Mouse (Mus musculus) embryo, embryonic 11 days (tissue): Measurements from ENCODE around the gene Sik3.
A peak's percentile ranks its signal among the peaks of the same experiment; 100 is the strongest.

Experiments used
- DNase-seq: peaks from one replicate; pipeline ENCODE4 v3.0.0-alpha.2; 2015

Sik3 gene

DNA sequence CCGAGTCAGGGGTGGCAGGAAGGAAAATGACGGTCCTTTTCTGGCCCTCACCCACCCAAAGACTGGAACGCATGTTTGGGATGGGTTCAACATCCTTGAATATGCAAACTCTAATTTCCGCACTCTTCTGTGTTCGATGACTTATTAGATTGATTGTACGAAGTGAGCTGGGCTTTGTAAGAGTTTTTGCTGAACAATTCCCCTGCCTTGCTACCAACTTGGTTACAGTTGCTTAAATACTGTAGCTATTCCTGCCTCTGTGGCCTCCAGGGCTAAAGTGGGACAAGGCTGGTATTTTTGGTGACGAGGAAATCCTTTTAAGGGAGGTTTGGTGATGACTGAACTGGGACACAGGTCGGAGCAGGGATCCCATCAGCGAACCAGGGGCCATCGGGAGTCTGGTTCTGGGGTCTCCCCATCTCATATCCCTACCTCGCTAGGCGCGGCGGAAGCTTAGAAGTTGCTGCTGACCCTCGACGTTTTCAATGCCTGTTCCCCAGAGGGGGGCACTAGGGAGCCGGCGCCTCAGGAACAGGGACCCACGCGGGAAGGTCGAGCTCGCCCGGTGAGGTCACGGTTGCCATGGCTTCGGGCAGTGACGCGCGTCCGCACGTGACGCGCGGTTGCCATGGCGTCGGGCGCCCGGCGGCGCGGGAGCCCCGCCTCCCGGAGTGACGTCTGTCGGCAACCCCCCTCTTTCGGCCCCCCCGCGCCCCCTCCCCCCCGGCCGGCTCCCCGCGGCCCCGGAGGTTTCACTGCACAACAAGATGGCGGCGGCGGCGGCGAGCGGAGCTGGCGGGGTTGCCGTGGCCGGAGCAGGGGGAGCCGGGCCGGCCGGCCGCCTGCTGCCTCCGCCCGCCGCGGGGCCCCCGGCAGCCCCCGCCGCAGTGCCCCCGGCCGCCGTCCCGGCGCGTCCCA lies at the start of gene Sik3, which contains the start of gene Pafah1b2:
Gene Sik3, plus strand, starts transcription at position 730 of the 918 bp plus-strand sequence.
Gene Pafah1b2, minus strand, starts transcription at position 600 of the 918 bp plus-strand sequence.
- DNase-seq, result peak; percentile 98

GRCm38 (mm10) chr9:45963577-45963976 lies 49.0 kb upstream of the Sik3 start:
- no peak for DNase-seq

- no peak for DNase-seq
Observed at GRCm38 (mm10) chr9:45976884-45977283, 35.7 kb upstream of the Sik3 start.

- DNase-seq, result no peak
Observed at GRCm38 (mm10) chr9:45979778-45980177, 32.8 kb upstream of the Sik3 start.

DNA sequence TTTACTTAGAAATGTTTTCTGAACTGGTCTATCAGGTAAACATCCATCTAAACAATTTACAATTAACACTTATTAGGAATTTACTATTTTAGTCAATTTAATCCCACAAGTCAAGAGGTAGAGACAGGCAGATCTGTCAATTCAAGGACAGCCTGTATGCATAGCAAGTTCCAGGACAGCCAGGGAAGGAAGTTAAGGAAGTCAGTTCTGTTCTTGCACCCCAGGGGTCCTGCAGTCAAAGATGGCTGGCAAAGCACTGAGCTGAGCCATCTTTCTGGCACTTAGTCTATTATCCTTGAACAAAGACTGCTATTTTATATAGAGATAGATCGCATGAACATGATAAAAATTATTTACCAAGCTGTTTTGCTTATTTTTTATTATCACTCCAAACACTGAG lies 32.0 kb upstream of the Sik3 start:
- DNase-seq, result no peak

- DNase-seq, result no peak
Observed at GRCm38 (mm10) chr9:45981331-45981730, 31.3 kb upstream of the Sik3 start.

- DNase-seq, result peak; percentile 41
Observed at GRCm38 (mm10) chr9:45983676-45984408, 28.8 kb upstream of the Sik3 start.

DNA sequence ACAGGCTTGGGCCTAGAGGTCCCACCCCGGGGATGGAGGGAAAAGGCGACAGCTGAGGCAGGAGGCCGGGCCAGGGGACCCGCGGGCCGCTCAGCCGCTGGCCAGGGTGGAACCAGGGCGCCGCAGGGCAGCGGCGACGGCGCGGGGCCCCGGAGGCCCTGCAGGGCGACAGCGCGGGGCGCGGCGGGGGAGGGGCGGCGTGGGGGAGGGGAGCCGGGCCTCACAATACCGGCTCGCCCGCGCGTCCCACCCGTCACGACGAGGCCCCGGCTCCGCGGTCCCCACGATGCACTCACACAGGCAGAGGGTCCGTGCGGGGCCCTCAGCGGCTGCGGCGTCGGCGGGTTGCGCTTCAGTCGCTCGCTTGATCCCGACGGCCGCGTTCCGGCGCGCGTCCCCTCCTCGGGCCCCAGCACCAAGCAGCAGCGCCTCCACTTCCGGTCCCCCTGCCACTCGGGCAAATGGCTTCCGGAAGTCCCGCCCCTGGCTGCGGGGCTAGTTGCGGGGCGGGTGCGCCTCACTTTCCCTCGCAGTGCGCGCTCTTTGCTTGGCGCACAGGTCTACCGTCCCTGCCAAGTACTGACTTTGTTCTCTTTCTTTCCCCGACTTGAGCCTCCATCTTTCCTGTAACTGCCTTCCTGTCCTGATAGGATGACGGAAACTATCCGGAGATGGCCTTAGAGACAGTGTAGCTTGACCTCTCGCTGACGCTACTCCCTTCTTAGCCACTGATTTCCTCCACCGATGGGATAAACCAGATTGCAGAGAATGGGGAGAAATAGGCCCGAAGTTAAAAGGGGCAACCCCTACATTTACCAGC lies 28.0 kb upstream of the Sik3 start:
- peak; percentile 97 for DNase-seq

DNA sequence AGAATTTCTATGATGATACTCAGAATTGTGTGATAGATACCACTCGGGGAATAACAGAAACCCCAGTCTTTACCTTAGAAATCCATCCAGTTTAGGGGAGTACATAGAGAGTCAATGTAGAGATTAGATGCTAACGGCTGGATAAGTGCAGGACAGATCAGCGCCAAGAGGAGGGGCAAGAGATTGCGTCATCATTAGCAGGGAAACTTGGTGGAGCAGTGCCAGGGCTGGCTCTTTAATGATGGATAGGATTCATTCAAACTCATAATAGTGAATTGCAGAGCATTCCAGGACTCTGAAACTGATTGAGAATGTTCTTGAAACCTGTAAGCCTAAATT lies 27.4 kb upstream of the Sik3 start:
- DNase-seq, result peak; percentile 60

DNA sequence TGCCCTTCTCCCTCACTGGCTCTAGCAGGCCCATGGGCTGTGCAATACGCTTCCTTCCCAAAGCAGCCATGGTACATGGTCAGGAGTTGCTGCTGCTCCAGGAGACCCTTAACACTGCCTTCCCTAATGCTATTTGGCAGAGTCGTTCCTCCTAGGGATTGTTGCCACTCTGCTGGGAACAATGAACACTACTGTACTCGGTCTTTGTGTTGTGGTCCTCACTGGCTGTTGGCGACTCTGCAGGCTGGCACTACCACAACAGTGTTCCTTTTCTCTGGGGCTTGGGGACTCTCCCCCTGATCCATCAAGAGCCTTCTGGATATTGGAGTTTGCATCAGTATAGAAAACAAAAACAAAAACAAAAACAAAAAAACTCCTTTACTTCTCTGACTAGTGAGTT lies 13.6 kb upstream of the Sik3 start:
- DNase-seq, result no peak

GRCm38 (mm10) chr9:46003729-46004128 lies 8.9 kb upstream of the Sik3 start:
- peak; percentile 80 for DNase-seq

GRCm38 (mm10) chr9:46004529-46004928 lies 8.1 kb upstream of the Sik3 start:
- no peak for DNase-seq

DNA sequence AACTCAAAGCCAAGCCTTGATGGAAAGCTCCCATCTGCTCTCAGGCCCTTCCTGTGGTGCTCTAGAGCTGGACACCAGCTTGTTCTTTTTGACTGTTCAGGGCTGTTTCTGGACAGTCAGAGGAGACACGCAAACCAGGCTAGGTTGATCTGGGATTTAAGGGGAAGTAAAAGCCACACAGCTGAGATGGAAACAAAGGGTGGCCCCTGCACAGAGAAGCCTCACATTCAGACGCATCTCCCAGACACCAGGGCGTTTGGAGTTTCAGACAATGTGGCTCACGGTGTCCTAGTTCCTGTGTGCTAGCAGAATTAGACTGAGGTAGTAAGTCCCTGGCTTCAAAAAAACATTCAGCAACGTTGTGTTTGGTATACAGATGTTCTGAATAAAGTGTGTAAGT lies 6.4 kb upstream of the Sik3 start:
- DNase-seq, result no peak

- no peak for DNase-seq
Observed at GRCm38 (mm10) chr9:46008931-46009668, 3.5 kb upstream of the Sik3 start.

- DNase-seq, result no peak
Observed at GRCm38 (mm10) chr9:46009669-46009983, 3.0 kb upstream of the Sik3 start.

- no peak for DNase-seq
Observed at GRCm38 (mm10) chr9:46011094-46011970, 1.3 kb upstream of the Sik3 start.

GRCm38 (mm10) chr9:46013009-46013586 lies 478 bp downstream of the Sik3 start:
- peak; percentile 52 for DNase-seq

DNA sequence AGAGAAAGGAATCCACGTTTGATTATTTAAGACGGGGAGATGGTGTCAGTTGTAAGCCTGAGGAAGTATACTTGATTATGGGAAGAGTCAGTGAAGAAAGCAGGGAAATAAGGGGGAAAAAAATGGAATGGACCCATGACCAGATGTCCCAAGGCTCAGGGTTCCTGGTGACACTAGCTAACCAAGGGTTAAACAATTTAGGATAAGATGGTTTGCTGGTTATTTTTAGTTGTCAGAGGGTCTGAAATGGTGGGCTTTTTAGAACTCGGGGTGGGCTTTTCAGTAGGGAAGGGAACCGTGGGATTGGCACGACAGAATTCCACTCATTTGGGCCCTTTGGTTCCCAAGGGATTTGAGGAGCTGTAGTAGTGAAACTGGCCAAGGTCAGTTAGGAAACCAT lies 996 bp downstream of the Sik3 start:
- peak; percentile 19 for DNase-seq

- peak; percentile 72 for DNase-seq
Observed at GRCm38 (mm10) chr9:46014251-46014681, 1.6 kb downstream of the Sik3 start.

GRCm38 (mm10) chr9:46015081-46015551 lies 2.5 kb downstream of the Sik3 start:
- DNase-seq, result peak; percentile 13

DNA sequence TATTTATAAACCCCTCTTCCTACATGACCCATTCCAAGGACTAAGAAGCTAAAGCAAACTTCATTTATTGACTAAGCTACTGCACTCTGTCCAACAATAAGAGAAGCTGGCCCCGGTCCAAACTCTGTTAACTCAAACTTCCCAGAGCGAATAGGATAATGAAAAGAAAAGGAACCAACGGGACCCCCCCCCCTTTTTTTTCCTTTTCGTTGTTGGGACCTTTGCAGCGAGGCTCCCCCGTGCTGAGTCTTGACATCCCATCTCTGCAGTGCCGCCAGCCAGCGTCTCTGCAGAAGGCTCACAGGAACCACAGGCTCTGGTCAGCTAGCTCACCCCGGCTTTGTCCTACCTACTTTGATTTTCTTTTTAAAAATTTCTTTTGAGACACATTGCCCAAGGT lies 3.2 kb downstream of the Sik3 start:
- peak; percentile 7 for DNase-seq
